Mouse (Mus musculus): ENCODE measurements around the gene Tmem178b. TPM values are rescaled to one million over a fixed set of nuclear protein-coding genes. Genes with fewer than 3 reads are reported as not detected.

Gene Tmem178b
- polyA plus RNA-seq, 1 experiment from 2014 or later = 7.3 TPM

DNA sequence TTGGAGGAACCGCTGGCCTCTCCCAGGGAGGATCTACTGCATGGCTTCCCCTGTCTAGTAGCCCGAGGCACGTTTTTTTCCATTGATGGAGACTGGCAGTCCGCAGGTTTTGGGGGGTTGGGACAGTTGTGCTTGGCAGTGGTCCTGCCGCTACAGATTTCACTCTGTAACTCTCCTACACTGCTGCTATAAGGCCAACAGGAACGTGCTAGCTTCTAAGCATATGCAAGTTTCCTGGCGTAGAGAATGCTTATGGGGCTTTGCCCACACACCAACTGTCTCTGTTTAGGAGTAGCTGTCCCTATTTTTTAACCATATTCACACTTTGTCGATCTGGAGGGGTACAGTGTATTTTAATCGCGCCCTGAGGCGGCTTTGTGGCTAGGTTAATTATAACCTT is 30.8 kb downstream of the Tmem178b start:
- no peak overlapping the region for H3K9ac ChIP-seq (ENCODE audit: low read length)

DNA sequence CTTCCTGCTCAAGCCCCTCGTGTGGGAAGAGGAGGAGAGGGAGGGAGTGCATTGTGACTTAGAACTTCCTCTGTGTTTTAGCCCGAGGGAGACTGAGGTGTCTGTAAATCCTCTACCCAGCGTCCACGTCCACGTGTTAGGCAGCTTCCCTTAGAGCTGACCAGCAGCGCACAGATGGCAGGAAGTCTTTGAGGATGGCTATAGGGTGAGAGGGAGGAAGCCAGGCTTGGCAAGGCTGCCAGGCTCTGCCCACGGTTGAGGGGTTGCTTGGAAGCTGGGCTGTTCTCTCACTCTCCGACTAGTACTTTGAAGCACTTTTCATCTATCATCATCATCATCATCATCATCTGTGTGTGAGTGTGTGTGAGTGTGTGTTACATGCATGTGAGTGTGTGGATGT is 41.9 kb downstream of the Tmem178b start:
- WGBS = 45% methylated on average over 8 of the region's 8 CpGs
- ATAC-seq (ENCODE audit: insufficient read depth, low FRiP score, low TSS enrichment) = no peak
- Histone ChIP-seq H3K27me3 (ENCODE audit: control insufficient read depth, insufficient read depth, low read length) (no peaks in the 10 kb centered on the region), H3K36me3 (ENCODE audit: control insufficient read depth, insufficient read depth, low read length) (no peaks in the 10 kb centered on the region), H3K4me3 (ENCODE audit: low read depth, low read length) (no peak overlapping the region), H3K9ac (ENCODE audit: low read length) (no peak overlapping the region), H3K4me2 (ENCODE audit: low read depth) (no peak overlapping the region), H3K27ac (ENCODE audit: low read depth, low read length) (no peak overlapping the region), H3K4me1 (ENCODE audit: control insufficient read depth, insufficient read depth, low read length) (no peaks in the 10 kb centered on the region), H3K9me3 (ENCODE audit: control insufficient read depth, low read length) (no peaks in the 10 kb centered on the region)
- DNase-seq (ENCODE audit: low spot score) = no peak

More for the DNA sequence above, 30.8 kb downstream of the Tmem178b start:
- DNase-seq (ENCODE audit: low spot score) (no peak), ATAC-seq (ENCODE audit: insufficient read depth, low FRiP score, low TSS enrichment) (no peak)
- WGBS = 53% methylated on average over 11 of the region's 11 CpGs
- no peaks in the 10 kb centered on the region for H3K36me3 ChIP-seq (ENCODE audit: control insufficient read depth, insufficient read depth, low read length)
- H3K4me1 ChIP-seq (ENCODE audit: control insufficient read depth, insufficient read depth, low read length) = no peaks in the 10 kb centered on the region; the same call in 1 of the 2 replicates
- H3K9me3 ChIP-seq (ENCODE audit: control insufficient read depth, low read length) = no peaks in the 10 kb centered on the region
- no peak overlapping the region for H3K4me3 ChIP-seq (ENCODE audit: low read depth, low read length)
- H3K27me3 ChIP-seq (ENCODE audit: control insufficient read depth, insufficient read depth, low read length) = no peaks in the 10 kb centered on the region
- H3K4me2 ChIP-seq (ENCODE audit: low read depth) = no peak overlapping the region
- H3K27ac ChIP-seq (ENCODE audit: low read depth, low read length) = no peak overlapping the region

DNA sequence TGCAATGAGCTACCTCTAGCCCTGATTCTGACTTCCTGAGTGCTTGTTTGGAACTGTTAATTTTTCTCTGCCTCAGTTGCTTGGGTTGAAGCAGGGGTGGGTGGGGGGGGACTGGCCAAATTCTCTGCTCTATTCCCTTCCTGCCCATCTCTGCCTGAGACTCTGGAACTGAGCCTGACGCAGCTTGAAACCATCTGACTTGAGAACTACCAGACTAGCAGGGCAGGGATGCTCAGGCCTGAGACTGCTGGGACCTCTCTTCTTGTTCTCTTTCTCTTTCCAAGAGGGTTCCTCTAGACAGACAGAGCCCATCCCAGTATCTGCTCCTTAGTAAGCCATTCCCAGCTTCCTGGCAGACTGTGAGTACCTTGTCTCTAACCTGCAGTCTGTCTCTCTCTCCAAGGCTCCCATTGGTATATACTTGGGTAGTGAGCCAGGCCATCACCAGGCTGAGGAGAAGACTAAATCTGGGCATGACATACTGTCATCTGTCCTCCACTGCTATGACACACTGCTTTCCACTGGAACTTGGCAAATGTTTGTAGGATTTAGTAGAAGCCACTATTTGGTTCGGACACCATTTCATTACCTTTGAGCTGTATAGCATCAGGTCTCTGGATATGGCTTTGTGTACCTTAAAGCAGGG is 42.7 kb downstream of the Tmem178b start:
- 86% methylated on average over 2 of the region's 2 CpGs for WGBS

DNA sequence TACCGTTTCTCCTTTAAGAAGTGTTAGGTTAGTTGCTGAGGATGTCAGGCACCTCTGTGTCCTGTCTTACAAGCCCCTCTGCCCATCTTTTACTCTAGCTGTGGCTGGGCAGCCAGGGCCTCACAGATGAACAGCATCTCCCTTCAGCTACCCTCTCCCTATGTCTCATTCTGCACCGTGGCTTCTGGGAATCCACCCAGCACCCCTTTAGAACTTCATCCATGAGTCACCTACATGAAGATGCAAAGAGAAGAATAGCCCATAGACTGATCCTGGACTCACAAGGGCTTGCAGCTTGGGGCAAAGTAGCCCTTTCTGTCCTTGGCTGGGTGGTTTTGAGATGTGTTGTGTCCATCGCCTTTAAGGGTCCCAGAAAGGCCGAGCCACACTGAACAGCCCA is 43.4 kb downstream of the Tmem178b start:
- Histone ChIP-seq H3K27me3 (ENCODE audit: control insufficient read depth, insufficient read depth, low read length) (no peaks in the 10 kb centered on the region), H3K4me3 (ENCODE audit: low read depth, low read length) (no peak overlapping the region), H3K27ac (ENCODE audit: low read depth, low read length) (no peak overlapping the region), H3K4me1 (ENCODE audit: control insufficient read depth, insufficient read depth, low read length) (no peaks in the 10 kb centered on the region), H3K9ac (ENCODE audit: low read length) (no peak overlapping the region), H3K36me3 (ENCODE audit: control insufficient read depth, insufficient read depth, low read length) (no peaks in the 10 kb centered on the region), H3K9me3 (ENCODE audit: control insufficient read depth, low read length) (no peaks in the 10 kb centered on the region), H3K4me2 (ENCODE audit: low read depth) (no peak overlapping the region)
- WGBS = 87% methylated on average over 4 of the region's 4 CpGs
- DNase-seq (ENCODE audit: low spot score) (no peak), ATAC-seq (ENCODE audit: insufficient read depth, low FRiP score, low TSS enrichment) (no peak)

More for the DNA sequence above, 42.7 kb downstream of the Tmem178b start:
- Histone ChIP-seq H3K4me3 (ENCODE audit: low read depth, low read length) (no peak overlapping the region), H3K4me2 (ENCODE audit: low read depth) (no peak overlapping the region), H3K4me1 (ENCODE audit: control insufficient read depth, insufficient read depth, low read length) (no peaks in the 10 kb centered on the region), H3K9me3 (ENCODE audit: control insufficient read depth, low read length) (no peaks in the 10 kb centered on the region), H3K9ac (ENCODE audit: low read length) (no peak overlapping the region), H3K27me3 (ENCODE audit: control insufficient read depth, insufficient read depth, low read length) (no peaks in the 10 kb centered on the region), H3K36me3 (ENCODE audit: control insufficient read depth, insufficient read depth, low read length) (no peaks in the 10 kb centered on the region), H3K27ac (ENCODE audit: low read depth, low read length) (no peak overlapping the region)
- no peak for DNase-seq (ENCODE audit: low spot score)
- no peak for ATAC-seq (ENCODE audit: insufficient read depth, low FRiP score, low TSS enrichment)

DNA sequence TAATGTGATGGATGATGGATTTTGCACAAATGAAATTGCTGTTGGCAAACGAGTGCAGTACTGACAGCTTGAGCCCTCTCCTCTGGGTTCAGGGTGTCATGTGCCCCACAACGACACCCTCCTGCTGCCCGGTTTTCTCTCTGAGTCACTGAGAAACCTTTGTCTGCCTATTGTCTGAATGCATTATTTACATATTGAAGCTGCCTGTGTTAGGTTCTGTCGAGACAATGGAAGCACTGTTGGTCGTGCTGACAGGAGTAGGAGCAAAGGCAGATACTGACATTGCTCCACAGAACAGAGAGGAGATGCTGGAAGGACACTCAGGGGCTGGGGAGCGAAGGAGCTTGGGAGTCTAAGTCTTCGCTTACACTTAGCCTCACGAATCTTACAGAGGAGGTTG is 44.2 kb downstream of the Tmem178b start:
- no peak overlapping the region for H3K27ac ChIP-seq (ENCODE audit: low read depth, low read length)
- H3K9me3 ChIP-seq (ENCODE audit: control insufficient read depth, low read length) = no peaks in the 10 kb centered on the region
- no peaks in the 10 kb centered on the region for H3K36me3 ChIP-seq (ENCODE audit: control insufficient read depth, insufficient read depth, low read length)
- no peak overlapping the region for H3K4me3 ChIP-seq (ENCODE audit: low read depth, low read length)
- no peak overlapping the region for H3K4me2 ChIP-seq (ENCODE audit: low read depth)
- no peak for ATAC-seq (ENCODE audit: insufficient read depth, low FRiP score, low TSS enrichment)
- DNase-seq (ENCODE audit: low spot score) = peak; percentile 15
- no peaks in the 10 kb centered on the region for H3K4me1 ChIP-seq (ENCODE audit: control insufficient read depth, insufficient read depth, low read length)
- H3K27me3 ChIP-seq (ENCODE audit: control insufficient read depth, insufficient read depth, low read length) = no peaks in the 10 kb centered on the region
- H3K9ac ChIP-seq (ENCODE audit: low read length) = no peak overlapping the region
- 49% methylated on average over 8 of the region's 8 CpGs for WGBS

DNA sequence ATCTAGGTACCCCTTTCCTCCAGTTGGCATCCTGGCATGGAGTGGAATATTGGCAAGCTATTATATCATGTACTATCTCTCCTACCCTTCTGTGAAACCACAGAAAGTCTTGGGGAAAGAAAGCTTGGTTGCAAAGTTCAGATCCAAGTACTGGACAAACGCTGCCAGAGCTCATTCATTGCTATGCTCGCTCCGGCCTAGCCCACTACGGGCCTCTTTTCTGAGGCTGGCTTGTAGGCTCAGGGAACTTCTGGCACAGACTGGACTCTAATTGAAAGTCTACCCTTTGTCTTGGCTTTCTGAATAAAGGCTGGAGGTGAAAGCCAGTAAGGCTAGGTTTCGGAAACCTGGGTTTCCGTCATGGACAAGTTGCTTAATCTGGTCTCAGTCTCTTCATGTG is 44.7 kb downstream of the Tmem178b start:
- H3K27ac ChIP-seq (ENCODE audit: low read depth, low read length) = no peak overlapping the region
- WGBS = 89% methylated on average over 6 of the region's 6 CpGs

DNA sequence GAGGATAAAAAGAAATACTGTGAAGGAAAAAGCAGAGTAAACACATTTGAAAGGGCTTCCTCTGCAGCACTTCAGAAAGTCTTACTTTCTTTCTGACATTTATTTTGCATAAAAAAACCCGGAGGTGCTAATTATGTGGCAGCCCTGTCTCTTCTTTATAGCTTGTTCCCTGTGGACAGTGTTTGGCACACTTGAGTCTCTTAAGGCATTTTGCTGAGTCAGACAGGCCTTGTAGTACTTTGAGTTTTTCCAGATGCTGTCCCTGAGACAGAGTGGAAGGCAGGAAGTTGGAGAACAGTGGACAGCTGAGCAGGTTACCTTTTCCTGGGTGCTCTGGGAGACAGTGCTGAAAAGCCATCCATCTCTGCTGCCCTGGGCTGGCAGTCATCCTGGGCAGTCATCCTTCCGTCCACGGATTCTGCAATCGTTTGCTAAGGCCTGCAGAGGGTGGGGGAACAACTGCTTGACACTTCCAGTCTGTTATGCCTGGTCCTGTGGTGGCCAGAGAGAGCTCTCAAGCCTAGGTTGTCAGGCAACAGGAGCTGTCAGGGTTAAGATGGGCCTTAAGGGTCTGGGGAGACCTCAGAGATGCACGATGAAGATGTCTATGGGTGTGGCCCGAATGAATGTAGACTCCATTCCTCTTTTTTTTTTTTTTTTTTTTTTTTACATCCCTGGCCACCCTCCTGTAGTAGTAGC is 46.1 kb downstream of the Tmem178b start:
- H3K9me3 ChIP-seq (ENCODE audit: control insufficient read depth, low read length) = no peaks in the 10 kb centered on the region
- no peaks in the 10 kb centered on the region for H3K36me3 ChIP-seq (ENCODE audit: control insufficient read depth, insufficient read depth, low read length)
- H3K4me2 ChIP-seq (ENCODE audit: low read depth) = no peak overlapping the region
- no peak overlapping the region for H3K4me3 ChIP-seq (ENCODE audit: low read depth, low read length)
- no peak overlapping the region for H3K9ac ChIP-seq (ENCODE audit: low read length)
- ATAC-seq (ENCODE audit: insufficient read depth, low FRiP score, low TSS enrichment) (no peak), DNase-seq (ENCODE audit: low spot score) (no peak)
- H3K27ac ChIP-seq (ENCODE audit: low read depth, low read length) = no peak overlapping the region
- WGBS = 84% methylated on average over 6 of the region's 6 CpGs
- H3K4me1 ChIP-seq (ENCODE audit: control insufficient read depth, insufficient read depth, low read length) = no peaks in the 10 kb centered on the region
- no peaks in the 10 kb centered on the region for H3K27me3 ChIP-seq (ENCODE audit: control insufficient read depth, insufficient read depth, low read length)

More for the DNA sequence above, 44.7 kb downstream of the Tmem178b start:
- Histone ChIP-seq H3K4me1 (ENCODE audit: control insufficient read depth, insufficient read depth, low read length) (no peaks in the 10 kb centered on the region), H3K27me3 (ENCODE audit: control insufficient read depth, insufficient read depth, low read length) (no peaks in the 10 kb centered on the region), H3K9me3 (ENCODE audit: control insufficient read depth, low read length) (no peaks in the 10 kb centered on the region), H3K9ac (ENCODE audit: low read length) (no peak overlapping the region), H3K4me2 (ENCODE audit: low read depth) (no peak overlapping the region), H3K4me3 (ENCODE audit: low read depth, low read length) (no peak overlapping the region), H3K36me3 (ENCODE audit: control insufficient read depth, insufficient read depth, low read length) (no peaks in the 10 kb centered on the region)
- DNase-seq (ENCODE audit: low spot score) (no peak), ATAC-seq (ENCODE audit: insufficient read depth, low FRiP score, low TSS enrichment) (no peak)

DNA sequence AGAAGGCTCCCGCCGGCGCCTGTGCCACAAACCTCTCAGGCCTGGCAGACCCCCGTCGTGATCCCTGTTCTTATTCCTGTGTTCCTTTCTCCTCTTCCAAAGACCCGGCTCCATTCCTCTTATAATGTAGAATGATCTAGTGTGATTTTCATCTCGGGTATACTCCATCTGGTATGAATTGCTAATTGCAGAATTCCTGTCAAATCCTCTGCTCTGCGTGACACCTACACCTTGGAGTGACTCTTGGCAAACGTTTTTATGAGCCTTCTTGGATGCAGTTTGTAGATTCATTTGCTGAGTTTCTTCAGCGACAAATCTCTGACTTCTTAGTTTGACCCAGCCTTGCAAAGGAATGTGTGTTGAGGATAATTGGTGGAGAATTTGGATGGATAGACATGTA is 53.4 kb downstream of the Tmem178b start:
- no peak overlapping the region for H3K9ac ChIP-seq (ENCODE audit: low read length)
- H3K27ac ChIP-seq (ENCODE audit: low read depth, low read length) = no peak overlapping the region
- no peak overlapping the region for H3K4me2 ChIP-seq (ENCODE audit: low read depth)
- 89% methylated on average over 10 of the region's 10 CpGs for WGBS
- no peaks in the 10 kb centered on the region for H3K27me3 ChIP-seq (ENCODE audit: control insufficient read depth, insufficient read depth, low read length)
- H3K36me3 ChIP-seq (ENCODE audit: control insufficient read depth, insufficient read depth, low read length) = no peaks in the 10 kb centered on the region
- no peaks in the 10 kb centered on the region for H3K4me1 ChIP-seq (ENCODE audit: control insufficient read depth, insufficient read depth, low read length)
- no peak overlapping the region for H3K4me3 ChIP-seq (ENCODE audit: low read depth, low read length)
- no peaks in the 10 kb centered on the region for H3K9me3 ChIP-seq (ENCODE audit: control insufficient read depth, low read length)
- DNase-seq (ENCODE audit: low spot score) (no peak), ATAC-seq (ENCODE audit: insufficient read depth, low FRiP score, low TSS enrichment) (no peak)

DNA sequence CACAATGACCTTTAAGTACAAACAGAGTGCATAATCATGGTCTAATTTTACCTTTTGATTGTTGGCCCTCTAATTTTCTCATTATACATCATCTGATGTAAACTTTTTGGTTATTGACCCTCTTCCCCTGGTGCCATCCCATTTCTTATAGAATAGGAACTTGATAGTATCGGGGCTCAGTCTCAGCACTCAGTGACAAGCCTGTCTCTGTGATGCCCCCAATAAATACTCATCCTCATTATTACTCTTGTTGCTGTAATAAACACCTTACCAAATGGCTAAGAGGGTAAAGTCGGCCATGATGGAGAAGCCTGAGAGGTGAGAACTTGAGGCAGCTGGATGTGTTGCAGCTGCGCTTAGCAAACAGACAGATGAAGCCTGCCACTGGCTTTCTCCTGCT is 63.5 kb downstream of the Tmem178b start:
- Histone ChIP-seq H3K4me2 (ENCODE audit: low read depth) (no peak overlapping the region), H3K27me3 (ENCODE audit: control insufficient read depth, insufficient read depth, low read length) (no peaks in the 10 kb centered on the region), H3K4me3 (ENCODE audit: low read depth, low read length) (no peak overlapping the region), H3K4me1 (ENCODE audit: control insufficient read depth, insufficient read depth, low read length) (no peaks in the 10 kb centered on the region), H3K9ac (ENCODE audit: low read length) (no peak overlapping the region), H3K27ac (ENCODE audit: low read depth, low read length) (no peak overlapping the region), H3K36me3 (ENCODE audit: control insufficient read depth, insufficient read depth, low read length) (no peaks in the 10 kb centered on the region), H3K9me3 (ENCODE audit: control insufficient read depth, low read length) (no peaks in the 10 kb centered on the region)
- DNase-seq (ENCODE audit: low spot score) = no peak
- 63% methylated on average over 3 of the region's 3 CpGs for WGBS
- no peak for ATAC-seq (ENCODE audit: insufficient read depth, low FRiP score, low TSS enrichment)
